Comparison of ENCODE assay signal across 11 mouse cellular contexts in the genomic region with DNA sequence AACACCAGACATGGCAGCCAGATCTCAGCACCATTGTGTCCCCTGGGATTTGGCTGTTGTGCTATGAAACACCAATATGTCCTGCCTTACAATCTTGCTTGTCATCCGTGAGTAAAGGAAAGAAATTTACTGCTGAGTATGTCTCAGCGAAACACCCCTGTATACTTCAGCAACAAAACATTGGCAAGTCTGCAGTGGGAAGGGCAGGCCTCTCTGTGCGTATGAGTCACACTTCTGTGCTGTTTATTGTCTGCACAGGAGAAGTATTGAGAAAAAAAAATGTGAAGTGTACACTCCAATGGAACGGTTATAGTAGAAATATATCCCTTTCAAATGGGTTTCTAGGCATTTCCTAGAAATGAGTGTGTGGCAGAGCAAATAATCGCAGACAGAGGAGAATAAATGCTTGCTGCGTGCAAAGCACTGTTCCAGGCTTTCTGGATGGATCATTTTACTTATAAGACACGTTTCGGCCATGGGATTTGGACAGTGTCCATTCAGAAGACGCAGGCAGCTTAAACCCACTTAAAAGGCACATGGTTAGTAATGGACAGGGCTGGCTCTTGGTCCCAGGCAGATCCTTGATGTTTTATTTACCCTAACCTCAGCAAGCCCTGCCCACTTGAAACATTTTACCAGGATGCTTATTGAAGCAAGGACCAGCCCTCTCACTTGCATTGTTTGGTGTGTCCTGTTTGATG.
A peak's percentile ranks its signal among the peaks of the same experiment; 100 is the strongest.
DNase-seq lines count a peak whose midpoint lies in the region; ATAC-seq lines count a peak whose summit lies in the region.
"Had no signal": no experiment of that assay in that cellular context is flagged by ENCODE, and none has a peak within 500 bp of the region (broad histone marks: within the 10 kb centered on the region; RNA-seq: fewer than 3 reads in every experiment).

No protein-coding gene starts in this region.

- H3K27ac ChIP-seq in hindbrain, embryonic 13.5 days, result peak overlapping the region; percentile 84
- no peak overlapping the region for H3K27ac ChIP-seq in hindbrain, embryonic 10.5 days
- H3K27ac ChIP-seq in hindbrain, embryonic 16.5 days (ENCODE audit: low read depth, low read length), result peak overlapping the region; percentile 83
- H3K27ac ChIP-seq: intestine, embryonic 15.5 days; liver, embryonic 13.5 days had no signal

- peak overlapping the region; percentile 57 for H3K4me2 ChIP-seq in hindbrain, embryonic 13.5 days
- H3K4me2 ChIP-seq in hindbrain, embryonic 16.5 days (ENCODE audit: low read length), result peak overlapping the region; percentile 70
- H3K4me2 ChIP-seq: liver, embryonic 13.5 days had no signal

- DNase-seq in adrenal gland, postnatal 10 days, result peak; percentile 42
- no peak for DNase-seq in adrenal gland, adult 18-20 months (ENCODE audit: low spot score in 2 of 2)
- DNase-seq in hindbrain, embryonic 10.5 days (ENCODE audit: low spot score), result no peak
- peak; percentile 30 for DNase-seq in Muller cell, postnatal 12 days (ENCODE audit: inconsistent ontology term)
- DNase-seq in thymus, postnatal 0 days (ENCODE audit: low spot score), result no peak
- DNase-seq in layer of hippocampus, postnatal 10 days (ENCODE audit: low spot score in 2 of 2), result no peak
- DNase-seq: gastrocnemius, postnatal 10 days; liver, embryonic 13.5 days had no signal

- no peaks in the 10 kb centered on the region for H3K9me3 ChIP-seq in hindbrain, embryonic 13.5 days
- no peaks in the 10 kb centered on the region for H3K9me3 ChIP-seq in hindbrain, embryonic 10.5 days
- H3K9me3 ChIP-seq in hindbrain, embryonic 16.5 days (ENCODE audit: control insufficient read depth, low read length), result no peaks in the 10 kb centered on the region
- H3K9me3 ChIP-seq: intestine, embryonic 15.5 days; liver, embryonic 13.5 days had no signal

- H3K36me3 ChIP-seq in hindbrain, embryonic 13.5 days, result no peaks in the 10 kb centered on the region
- H3K36me3 ChIP-seq in hindbrain, embryonic 10.5 days, result no peaks in the 10 kb centered on the region
- no peaks in the 10 kb centered on the region for H3K36me3 ChIP-seq in hindbrain, embryonic 16.5 days (ENCODE audit: control insufficient read depth, insufficient read depth, low read length)
- H3K36me3 ChIP-seq: intestine, embryonic 15.5 days; liver, embryonic 13.5 days had no signal

- H3K4me1 ChIP-seq in hindbrain, embryonic 13.5 days (replicated peaks), result peaks cover 34% of the 10 kb centered on the region
- H3K4me1 ChIP-seq in hindbrain, embryonic 10.5 days (replicated peaks), result peaks cover 24% of the 10 kb centered on the region
- H3K4me1 ChIP-seq in hindbrain, embryonic 16.5 days (ENCODE audit: control insufficient read depth, insufficient read depth, low read depth, low read length), result peaks cover 18% of the 10 kb centered on the region
- H3K4me1 ChIP-seq: intestine, embryonic 15.5 days; liver, embryonic 13.5 days had no signal

- H3K9ac ChIP-seq in hindbrain, embryonic 13.5 days, result peak overlapping the region; percentile 67
- H3K9ac ChIP-seq in hindbrain, embryonic 16.5 days (ENCODE audit: low read depth, low read length), result peak overlapping the region; percentile 69
- H3K9ac ChIP-seq: intestine, embryonic 15.5 days; liver, embryonic 13.5 days had no signal

- WGBS in hindbrain, embryonic 13.5 days, result 77% methylated on average over 9 of the region's 9 CpGs
- 81% methylated on average over 9 of the region's 9 CpGs for WGBS in hindbrain, embryonic 10.5 days
- WGBS in hindbrain, embryonic 16.5 days, result 67% methylated on average over 9 of the region's 9 CpGs

- 0 out of 2 replicates have a peak, but pooled peaks have one; percentile 3 for ATAC-seq in hindbrain, embryonic 13.5 days (ENCODE audit: low FRiP score)
- peak; percentile 22; the same call in 1 of the 2 replicates for ATAC-seq in hindbrain, embryonic 16.5 days
- ATAC-seq: intestine, embryonic 15.5 days had no signal

- no peak overlapping the region for H3K4me3 ChIP-seq in hindbrain, embryonic 13.5 days
- no peak overlapping the region for H3K4me3 ChIP-seq in hindbrain, embryonic 10.5 days
- H3K4me3 ChIP-seq in hindbrain, embryonic 16.5 days (ENCODE audit: low read length), result no peak overlapping the region; the same call in 1 of the 2 replicates
- H3K4me3 ChIP-seq: liver, embryonic 13.5 days had no signal

- H3K27me3 ChIP-seq in hindbrain, embryonic 13.5 days, result 0 out of 2 replicates have a peak, but pooled peaks cover 4% of the 10 kb centered on the region
- H3K27me3 ChIP-seq in hindbrain, embryonic 10.5 days (ENCODE audit: insufficient read depth, poor library complexity, severe bottlenecking), result no peaks in the 10 kb centered on the region
- no peaks in the 10 kb centered on the region for H3K27me3 ChIP-seq in hindbrain, embryonic 16.5 days (replicated peaks; ENCODE audit: control insufficient read depth, insufficient read depth, low read length)
- H3K27me3 ChIP-seq: intestine, embryonic 15.5 days; liver, embryonic 13.5 days had no signal

Comparison
In these comparisons a context has a peak if more than half of its experiments do, and no peak if none do; other contexts are left out.
1. DNase-seq: peak in adrenal gland, postnatal 10 days (single experiment) and Muller cell, postnatal 12 days (single experiment); none in adrenal gland, adult 18-20 months (0 of 2), hindbrain, embryonic 10.5 days (single experiment), thymus, postnatal 0 days (single experiment) and layer of hippocampus, postnatal 10 days (0 of 2).